Mouse (Mus musculus): ENCODE results near the gene Ajuba. TPM values are rescaled to one million over a fixed set of nuclear protein-coding genes. Genes with fewer than 3 reads are reported as not detected.

Ajuba gene
- polyA plus RNA-seq, 1 experiment from 2014 or later: 38.5 TPM

- H3K4me3 ChIP-seq (ENCODE audit: low read depth, low read length): no peak overlapping the region
- no peak for ATAC-seq (ENCODE audit: insufficient number of reproducible peaks, low FRiP score, low TSS enrichment, low read depth)
- no peaks in the 10 kb centered on the region for H3K9me3 ChIP-seq (ENCODE audit: control insufficient read depth, low read length)
- no peak overlapping the region; the same call in 1 of the 2 replicates for H3K4me2 ChIP-seq (ENCODE audit: low read depth, severe bottlenecking)
- DNase-seq (ENCODE audit: low spot score): no peak
- no peak overlapping the region for H3K9ac ChIP-seq (ENCODE audit: low read length)
- peaks cover 29% of the 10 kb centered on the region for H3K4me1 ChIP-seq (ENCODE audit: control insufficient read depth, insufficient read depth, low read length)
- no peak overlapping the region for H3K27ac ChIP-seq (replicated peaks; ENCODE audit: low read depth, low read length)
- H3K36me3 ChIP-seq (ENCODE audit: control insufficient read depth, insufficient read depth, low read length): peaks cover 21% of the 10 kb centered on the region
- H3K27me3 ChIP-seq (ENCODE audit: control insufficient read depth, insufficient read depth, low read length): no peaks in the 10 kb centered on the region
- 74% methylated on average over 17 of the region's 17 CpGs for WGBS
These were observed 7.6 kb downstream of the Ajuba start for GRCm38 (mm10) chr14:54569451-54570392.

- H3K27ac ChIP-seq (replicated peaks; ENCODE audit: low read depth, low read length): no peak overlapping the region
- peak; percentile 86 for DNase-seq (ENCODE audit: low spot score)
- H3K4me3 ChIP-seq (ENCODE audit: low read depth, low read length): no peak overlapping the region
These were observed 8.5 kb downstream of the Ajuba start for GRCm38 (mm10) chr14:54568694-54569414.

GRCm38 (mm10) chr14:54560527-54561242 lies 16.7 kb downstream of the Ajuba start:
- DNase-seq (ENCODE audit: low spot score) (no peak), ATAC-seq (ENCODE audit: insufficient number of reproducible peaks, low FRiP score, low TSS enrichment, low read depth) (no peak)
- H3K27me3 ChIP-seq (ENCODE audit: control insufficient read depth, insufficient read depth, low read length): no peaks in the 10 kb centered on the region
- no peak overlapping the region for H3K4me2 ChIP-seq (ENCODE audit: low read depth, severe bottlenecking)
- WGBS: 86% methylated on average over 14 of the region's 14 CpGs
- no peak overlapping the region for H3K9ac ChIP-seq (ENCODE audit: low read length)
- H3K27ac ChIP-seq (replicated peaks; ENCODE audit: low read depth, low read length): no peak overlapping the region
- no peaks in the 10 kb centered on the region for H3K4me1 ChIP-seq (ENCODE audit: control insufficient read depth, insufficient read depth, low read length)
- H3K9me3 ChIP-seq (ENCODE audit: control insufficient read depth, low read length): no peaks in the 10 kb centered on the region
- H3K36me3 ChIP-seq (ENCODE audit: control insufficient read depth, insufficient read depth, low read length): no peaks in the 10 kb centered on the region
- no peak overlapping the region for H3K4me3 ChIP-seq (ENCODE audit: low read depth, low read length)

More at GRCm38 (mm10) chr14:54568694-54569414, 8.5 kb downstream of the Ajuba start:
- Histone ChIP-seq H3K27me3 (ENCODE audit: control insufficient read depth, insufficient read depth, low read length) (no peaks in the 10 kb centered on the region), H3K4me2 (ENCODE audit: low read depth, severe bottlenecking) (no peak overlapping the region), H3K9ac (ENCODE audit: low read length) (no peak overlapping the region), H3K4me1 (ENCODE audit: control insufficient read depth, insufficient read depth, low read length) (peaks cover 20% of the 10 kb centered on the region), H3K36me3 (ENCODE audit: control insufficient read depth, insufficient read depth, low read length) (peaks cover 21% of the 10 kb centered on the region), H3K9me3 (ENCODE audit: control insufficient read depth, low read length) (no peaks in the 10 kb centered on the region)
- 76% methylated on average over 15 of the region's 15 CpGs for WGBS
- no peak for ATAC-seq (ENCODE audit: insufficient number of reproducible peaks, low FRiP score, low TSS enrichment, low read depth)

- H3K9ac ChIP-seq (ENCODE audit: low read length): no peak overlapping the region
- 88% methylated on average over 8 of the region's 8 CpGs for WGBS
- DNase-seq (ENCODE audit: low spot score) (no peak), ATAC-seq (ENCODE audit: insufficient number of reproducible peaks, low FRiP score, low TSS enrichment, low read depth) (no peak)
- H3K36me3 ChIP-seq (ENCODE audit: control insufficient read depth, insufficient read depth, low read length): no peaks in the 10 kb centered on the region
- H3K27ac ChIP-seq (replicated peaks; ENCODE audit: low read depth, low read length): no peak overlapping the region
- H3K4me3 ChIP-seq (ENCODE audit: low read depth, low read length): no peak overlapping the region
- no peak overlapping the region for H3K4me2 ChIP-seq (ENCODE audit: low read depth, severe bottlenecking)
- H3K9me3 ChIP-seq (ENCODE audit: control insufficient read depth, low read length): no peaks in the 10 kb centered on the region
- no peaks in the 10 kb centered on the region for H3K27me3 ChIP-seq (ENCODE audit: control insufficient read depth, insufficient read depth, low read length)
- H3K4me1 ChIP-seq (ENCODE audit: control insufficient read depth, insufficient read depth, low read length): 0 out of 2 replicates have a peak, but pooled peaks cover 4% of the 10 kb centered on the region
These were observed 20.0 kb downstream of the Ajuba start for GRCm38 (mm10) chr14:54557330-54557729.

GRCm38 (mm10) chr14:54553975-54554769 lies 23.2 kb downstream of the Ajuba start, which contains the start of gene Haus4:
Gene Haus4 (minus strand): TSS chr14:54554616.
- H3K4me1 ChIP-seq (ENCODE audit: control insufficient read depth, insufficient read depth, low read length): 0 out of 2 replicates have a peak, but pooled peaks cover 4% of the 10 kb centered on the region
- DNase-seq (ENCODE audit: low spot score) (peak; percentile 90), ATAC-seq (ENCODE audit: insufficient number of reproducible peaks, low FRiP score, low TSS enrichment, low read depth) (peak; percentile 92)
- under 1% methylated on average over 76 of the region's 76 CpGs for WGBS
- peak within 1 kb of the TSS; percentile 54 for H3K4me3 ChIP-seq (ENCODE audit: low read depth, low read length)
- peak within 1 kb of the TSS; percentile 64 for H3K27ac ChIP-seq (replicated peaks; ENCODE audit: low read depth, low read length)
- H3K9me3 ChIP-seq (ENCODE audit: control insufficient read depth, low read length): no peaks in the 10 kb centered on the region
- peak within 1 kb of the TSS; percentile 92 for H3K4me2 ChIP-seq (ENCODE audit: low read depth, severe bottlenecking)
- peak within 1 kb of the TSS; percentile 77 for H3K9ac ChIP-seq (ENCODE audit: low read length)
- no peaks in the 10 kb centered on the region for H3K36me3 ChIP-seq (ENCODE audit: control insufficient read depth, insufficient read depth, low read length)
- H3K27me3 ChIP-seq (ENCODE audit: control insufficient read depth, insufficient read depth, low read length): no peaks in the 10 kb centered on the region

- peak overlapping the region; percentile 92 for H3K4me2 ChIP-seq (ENCODE audit: low read depth, severe bottlenecking)
- peaks cover 1% of the 10 kb centered on the region; the same call in 1 of the 2 replicates for H3K36me3 ChIP-seq (ENCODE audit: control insufficient read depth, insufficient read depth, low read length)
- no peaks in the 10 kb centered on the region for H3K27me3 ChIP-seq (ENCODE audit: control insufficient read depth, insufficient read depth, low read length)
- H3K9me3 ChIP-seq (ENCODE audit: control insufficient read depth, low read length): no peaks in the 10 kb centered on the region
- peak overlapping the region; percentile 77 for H3K9ac ChIP-seq (ENCODE audit: low read length)
- ATAC-seq (ENCODE audit: insufficient number of reproducible peaks, low FRiP score, low TSS enrichment, low read depth) (no peak), DNase-seq (ENCODE audit: low spot score) (peak; percentile 64)
- WGBS: 3% methylated on average over 21 of the region's 21 CpGs
- H3K4me3 ChIP-seq (ENCODE audit: low read depth, low read length): peak overlapping the region; percentile 54
- H3K4me1 ChIP-seq (ENCODE audit: control insufficient read depth, insufficient read depth, low read length): 0 out of 2 replicates have a peak, but pooled peaks cover 4% of the 10 kb centered on the region
- H3K27ac ChIP-seq (replicated peaks; ENCODE audit: low read depth, low read length): peak overlapping the region; percentile 64
These were observed 23.8 kb downstream of the Ajuba start for GRCm38 (mm10) chr14:54553454-54553974.

GRCm38 (mm10) chr14:54544703-54545102 lies 32.7 kb downstream of the Ajuba start:
- no peak for ATAC-seq (ENCODE audit: insufficient number of reproducible peaks, low FRiP score, low TSS enrichment, low read depth)
- H3K9me3 ChIP-seq (ENCODE audit: control insufficient read depth, low read length): no peaks in the 10 kb centered on the region
- no peak overlapping the region for H3K27ac ChIP-seq (replicated peaks; ENCODE audit: low read depth, low read length)
- H3K27me3 ChIP-seq (ENCODE audit: control insufficient read depth, insufficient read depth, low read length): no peaks in the 10 kb centered on the region
- no peak overlapping the region for H3K4me3 ChIP-seq (ENCODE audit: low read depth, low read length)
- no peak for DNase-seq (ENCODE audit: low spot score)
- no peaks in the 10 kb centered on the region for H3K4me1 ChIP-seq (ENCODE audit: control insufficient read depth, insufficient read depth, low read length)
- H3K9ac ChIP-seq (ENCODE audit: low read length): no peak overlapping the region
- WGBS: 89% methylated on average over 5 of the region's 5 CpGs
- H3K4me2 ChIP-seq (ENCODE audit: low read depth, severe bottlenecking): no peak overlapping the region
- H3K36me3 ChIP-seq (ENCODE audit: control insufficient read depth, insufficient read depth, low read length): peaks cover 11% of the 10 kb centered on the region

All from limb, embryonic 11.5 days (tissue).